Mouse (Mus musculus): ENCODE measurements around the gene Mkrn2os. TPM values are rescaled to one million over a fixed set of nuclear protein-coding genes. Genes with fewer than 3 reads are reported as not detected.

The Mkrn2os gene
- polyA plus RNA-seq, 1 experiment: 113 TPM

DNA sequence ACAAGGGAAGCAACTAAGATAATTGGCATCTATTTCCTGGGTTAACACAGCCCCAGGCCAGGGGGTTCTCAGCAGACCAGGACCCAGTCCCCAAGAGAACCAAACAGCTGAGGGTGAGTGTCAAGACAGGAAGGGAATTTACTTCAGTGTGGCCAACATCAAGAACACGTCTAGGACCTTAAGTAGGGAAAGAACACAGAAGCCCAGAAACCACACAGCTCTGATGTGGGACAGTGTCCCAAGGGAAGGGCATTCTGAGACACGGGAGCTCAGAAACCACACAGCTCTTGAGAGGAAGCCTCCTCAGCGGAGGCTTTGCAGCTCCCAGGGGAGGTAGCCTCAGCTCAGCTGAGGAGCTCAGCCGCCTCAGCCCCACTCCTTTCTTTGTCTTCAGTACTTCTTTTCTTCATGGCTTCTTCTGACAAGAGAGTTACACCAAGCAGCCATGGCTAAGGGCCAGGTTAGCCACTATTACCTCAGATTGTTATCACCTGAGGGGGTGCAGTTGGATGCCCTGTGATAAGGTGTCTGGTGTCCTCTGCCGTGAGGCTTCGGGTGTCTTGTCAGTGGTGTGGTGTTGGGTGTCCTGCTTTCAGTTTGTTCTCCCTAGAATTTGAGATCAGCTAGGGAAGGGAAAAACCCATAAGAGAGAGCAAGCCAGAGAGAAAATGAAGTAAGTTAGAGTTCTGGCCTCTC, 8.8 kb downstream of the Mkrn2os start:
- Histone ChIP-seq H3K27me3 (ENCODE audit: control insufficient read depth, insufficient read depth, low read length) (no peaks in the 10 kb centered on the region), H3K36me3 (ENCODE audit: control insufficient read depth, insufficient read depth, low read length) (peaks cover 7% of the 10 kb centered on the region; the same call in 1 of the 2 replicates), H3K27ac (ENCODE audit: insufficient read depth, low read depth, low read length) (no peak overlapping the region), H3K4me3 (ENCODE audit: low read depth, low read length) (no peak overlapping the region), H3K4me1 (ENCODE audit: control insufficient read depth, insufficient read depth, insufficient read length, low read length) (no peaks in the 10 kb centered on the region)
- TF ChIP-seq CTCF (IDR thresholded peaks at IDR 0.05; ENCODE audit: extremely low read depth, insufficient read length, insufficient replicate concordance, low read depth, low read length) (no peak), POLR2A (IDR thresholded peaks at IDR 0.05; ENCODE audit: low read depth, low read length) (no peak)
- 81% methylated on average over 6 of the region's 6 CpGs for WGBS

DNA sequence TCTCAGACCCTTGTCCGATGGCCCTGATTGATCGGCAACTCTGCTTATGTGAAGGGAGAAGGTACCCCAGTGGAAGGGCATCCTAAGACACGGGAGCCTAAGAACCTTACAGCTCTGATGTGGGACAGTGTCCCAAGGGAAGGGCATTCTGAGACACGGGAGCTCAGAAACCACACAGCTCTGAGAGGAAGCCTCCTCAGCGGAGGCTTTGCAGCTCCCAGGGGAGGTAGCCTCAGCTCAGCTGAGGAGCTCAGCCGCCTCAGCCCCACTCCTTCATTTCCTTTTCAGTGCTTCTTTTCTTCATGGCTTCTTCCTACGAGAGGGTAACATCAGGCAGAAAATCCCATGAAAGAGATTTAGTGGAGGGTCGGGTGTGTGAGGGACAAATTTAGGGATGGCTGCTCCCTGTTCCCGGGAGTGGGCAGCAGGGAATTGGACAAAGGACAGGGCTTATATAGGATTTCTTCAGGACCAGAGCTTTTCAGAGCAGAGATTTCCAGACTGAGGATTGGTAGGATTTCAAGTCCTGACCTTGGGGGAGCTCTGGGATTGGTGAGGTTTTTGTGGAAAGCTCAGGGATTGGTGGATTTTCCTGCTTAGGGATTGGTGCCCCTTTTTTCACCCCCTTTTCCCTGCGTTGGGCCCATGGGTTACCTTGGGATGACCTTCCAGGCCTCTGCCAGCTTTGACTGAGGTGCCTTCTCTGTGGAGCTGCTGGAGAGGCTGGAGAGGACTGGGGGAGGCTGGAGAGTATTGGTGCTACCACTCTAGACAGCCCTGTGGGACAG, 9.9 kb downstream of the Mkrn2os start:
- H3K4me1 ChIP-seq (ENCODE audit: control insufficient read depth, insufficient read depth, insufficient read length, low read length): peaks cover 5% of the 10 kb centered on the region; the same call in 1 of the 2 replicates
- no peak overlapping the region for H3K27ac ChIP-seq (ENCODE audit: insufficient read depth, low read depth, low read length)
- no peak overlapping the region for H3K4me3 ChIP-seq (ENCODE audit: low read depth, low read length)
- no peaks in the 10 kb centered on the region for H3K27me3 ChIP-seq (ENCODE audit: control insufficient read depth, insufficient read depth, low read length)
- no peak for TF ChIP-seq POLR2A (IDR thresholded peaks at IDR 0.05; ENCODE audit: low read depth, low read length)
- TF ChIP-seq CTCF (IDR thresholded peaks at IDR 0.05; ENCODE audit: extremely low read depth, insufficient read length, insufficient replicate concordance, low read depth, low read length): no peak
- peaks cover 5% of the 10 kb centered on the region; the same call in 1 of the 2 replicates for H3K36me3 ChIP-seq (ENCODE audit: control insufficient read depth, insufficient read depth, low read length)
- WGBS: 85% methylated on average over 10 of the region's 10 CpGs

DNA sequence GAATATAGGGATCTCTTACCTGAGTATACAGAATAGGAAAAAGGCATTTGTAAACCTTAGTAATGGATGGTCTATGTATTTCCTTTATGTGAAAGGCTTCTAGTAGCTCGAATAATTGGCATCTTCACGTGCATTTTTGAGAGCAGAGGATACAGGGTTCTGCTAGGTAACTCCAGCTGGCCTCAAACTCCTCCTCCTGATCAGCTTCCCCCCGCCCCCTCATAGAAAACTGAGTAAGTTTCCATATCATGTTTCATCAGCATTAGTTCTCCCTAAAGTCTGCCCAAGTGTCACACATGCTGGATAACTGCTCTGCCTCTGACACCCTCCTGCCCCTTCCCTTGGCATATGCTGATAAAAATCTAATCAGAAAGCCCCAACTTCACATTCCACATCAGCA, 11.6 kb downstream of the Mkrn2os start:
- H3K4me1 ChIP-seq (ENCODE audit: control insufficient read depth, insufficient read depth, insufficient read length, low read length): peaks cover 5% of the 10 kb centered on the region; the same call in 1 of the 2 replicates
- H3K36me3 ChIP-seq (ENCODE audit: control insufficient read depth, insufficient read depth, low read length): peaks cover 7% of the 10 kb centered on the region
- H3K27me3 ChIP-seq (ENCODE audit: control insufficient read depth, insufficient read depth, low read length): no peaks in the 10 kb centered on the region
- no peak overlapping the region for H3K4me3 ChIP-seq (ENCODE audit: low read depth, low read length)
- no peak overlapping the region for H3K27ac ChIP-seq (ENCODE audit: insufficient read depth, low read depth, low read length)
- WGBS: 79% methylated on average over 3 of the region's 3 CpGs
- TF ChIP-seq POLR2A (IDR thresholded peaks at IDR 0.05; ENCODE audit: low read depth, low read length) (no peak), CTCF (IDR thresholded peaks at IDR 0.05; ENCODE audit: extremely low read depth, insufficient read length, insufficient replicate concordance, low read depth, low read length) (no peak)

- Histone ChIP-seq H3K27me3 (ENCODE audit: control insufficient read depth, insufficient read depth, low read length) (no peaks in the 10 kb centered on the region), H3K27ac (ENCODE audit: insufficient read depth, low read depth, low read length) (no peak overlapping the region), H3K4me3 (ENCODE audit: low read depth, low read length) (no peak overlapping the region), H3K36me3 (ENCODE audit: control insufficient read depth, insufficient read depth, low read length) (peaks cover 6% of the 10 kb centered on the region; the same call in 1 of the 2 replicates), H3K4me1 (ENCODE audit: control insufficient read depth, insufficient read depth, insufficient read length, low read length) (peaks cover 5% of the 10 kb centered on the region; the same call in 1 of the 2 replicates)
- WGBS: 69% methylated on average over 9 of the region's 9 CpGs
- no peak for TF ChIP-seq POLR2A (IDR thresholded peaks at IDR 0.05; ENCODE audit: low read depth, low read length)
- no peak for TF ChIP-seq CTCF (IDR thresholded peaks at IDR 0.05; ENCODE audit: extremely low read depth, insufficient read length, insufficient replicate concordance, low read depth, low read length)
Measured at GRCm38 (mm10) chr6:115577941-115578340, 14.4 kb downstream of the Mkrn2os start.

- H3K27me3 ChIP-seq (ENCODE audit: control insufficient read depth, insufficient read depth, low read length): no peaks in the 10 kb centered on the region
- H3K36me3 ChIP-seq (ENCODE audit: control insufficient read depth, insufficient read depth, low read length): peaks cover 6% of the 10 kb centered on the region; the same call in 1 of the 2 replicates
- 77% methylated on average over 5 of the region's 5 CpGs for WGBS
- no peak overlapping the region for H3K27ac ChIP-seq (ENCODE audit: insufficient read depth, low read depth, low read length)
- H3K4me1 ChIP-seq (ENCODE audit: control insufficient read depth, insufficient read depth, insufficient read length, low read length): peaks cover 5% of the 10 kb centered on the region; the same call in 1 of the 2 replicates
- TF ChIP-seq CTCF (IDR thresholded peaks at IDR 0.05; ENCODE audit: extremely low read depth, insufficient read length, insufficient replicate concordance, low read depth, low read length) (no peak), POLR2A (IDR thresholded peaks at IDR 0.05; ENCODE audit: low read depth, low read length) (no peak)
- H3K4me3 ChIP-seq (ENCODE audit: low read depth, low read length): no peak overlapping the region
Measured at GRCm38 (mm10) chr6:115577407-115577806, 15.0 kb downstream of the Mkrn2os start.

- H3K36me3 ChIP-seq (ENCODE audit: control insufficient read depth, insufficient read depth, low read length): peaks cover 9% of the 10 kb centered on the region
- H3K27ac ChIP-seq (ENCODE audit: insufficient read depth, low read depth, low read length): no peak overlapping the region
- no peak for TF ChIP-seq CTCF (IDR thresholded peaks at IDR 0.05; ENCODE audit: extremely low read depth, insufficient read length, insufficient replicate concordance, low read depth, low read length)
- TF ChIP-seq POLR2A (IDR thresholded peaks at IDR 0.05; ENCODE audit: low read depth, low read length): no peak
- 93% methylated on average over 7 of the region's 7 CpGs for WGBS
- no peaks in the 10 kb centered on the region for H3K27me3 ChIP-seq (ENCODE audit: control insufficient read depth, insufficient read depth, low read length)
- H3K4me1 ChIP-seq (ENCODE audit: control insufficient read depth, insufficient read depth, insufficient read length, low read length): peaks cover 5% of the 10 kb centered on the region; the same call in 1 of the 2 replicates
- no peak overlapping the region for H3K4me3 ChIP-seq (ENCODE audit: low read depth, low read length)
Measured at GRCm38 (mm10) chr6:115574171-115574570, 18.2 kb downstream of the Mkrn2os start.

All from small intestine, adult 2 months (tissue).